ENCODE assay signal across 25 mouse cellular contexts in genomic region chr6:146329079-146329478, GRCm38 (mm10).
"Had no signal": no experiment of that assay in that cellular context is flagged by ENCODE, and none has a peak within 500 bp of the region (broad histone marks: within the 10 kb centered on the region; RNA-seq: fewer than 3 reads in every experiment).

No protein-coding gene starts in this region.

- H3K4me2 ChIP-seq: heart, embryonic 12.5 days; hindbrain, embryonic 13.5 days; hindbrain, embryonic 15.5 days; kidney, embryonic 15.5 days; limb, embryonic 13.5 days; limb, embryonic 15.5 days; liver, embryonic 12.5 days had no signal

- H3K9me3 ChIP-seq: heart, embryonic 10.5 days; hindbrain, embryonic 13.5 days; hindbrain, embryonic 15.5 days; kidney, embryonic 15.5 days; limb, embryonic 13.5 days; limb, embryonic 15.5 days; liver, embryonic 12.5 days had no signal

- ATAC-seq: hindbrain, postnatal 0 days; intestine, embryonic 16.5 days; liver, embryonic 12.5 days had no signal

- H3K27me3 ChIP-seq: heart, embryonic 12.5 days; hindbrain, embryonic 13.5 days; hindbrain, embryonic 15.5 days; kidney, embryonic 15.5 days; limb, embryonic 13.5 days; limb, embryonic 15.5 days; liver, embryonic 12.5 days had no signal

- H3K9ac ChIP-seq: heart, embryonic 12.5 days; hindbrain, embryonic 13.5 days; hindbrain, embryonic 15.5 days; kidney, embryonic 15.5 days; limb, embryonic 13.5 days; limb, embryonic 15.5 days; liver, embryonic 12.5 days; liver, embryonic 14.5 days had no signal

- H3K36me3 ChIP-seq: hindbrain, embryonic 13.5 days; hindbrain, embryonic 15.5 days; liver, embryonic 12.5 days had no signal

- H3K4me1 ChIP-seq: hindbrain, embryonic 13.5 days; hindbrain, embryonic 15.5 days; liver, embryonic 12.5 days had no signal

- DNase-seq: gastrocnemius, adult 2 months; gastrocnemius, postnatal 10 days; gastrocnemius, postnatal 25 days; heart, adult 18-20 months; heart, postnatal 10 days; kidney, adult 11 months; kidney, adult 2 months; kidney, adult 9 months; kidney, postnatal 14 days; kidney, postnatal 36 days; layer of hippocampus, adult 9-11 months; layer of hippocampus, postnatal 36 days; left cerebral cortex, postnatal 4 days had no signal

- H3K4me3 ChIP-seq: gastrocnemius, adult 2 months; heart, embryonic 10.5 days; heart, embryonic 12.5 days; hindbrain, embryonic 13.5 days; hindbrain, embryonic 15.5 days; kidney, embryonic 15.5 days; limb, embryonic 13.5 days; limb, embryonic 15.5 days; liver, embryonic 12.5 days had no signal

- H3K27ac ChIP-seq: gastrocnemius, adult 2 months; heart, embryonic 10.5 days; hindbrain, embryonic 13.5 days; hindbrain, embryonic 15.5 days; hindbrain, postnatal 0 days; kidney, embryonic 15.5 days; kidney, postnatal 0 days; limb, embryonic 13.5 days; limb, embryonic 15.5 days; liver, embryonic 12.5 days; liver, embryonic 14.5 days had no signal
